Mouse (Mus musculus) brain, embryonic 14.5 days (tissue): ENCODE data around the gene Car5a.

Experiments used
- CTCF ChIP-seq: fragments of 200-500 bp; IDR thresholded peaks from 2 replicates; pipeline ENCODE4 v1.5.1; 2012; ENCODE audit warnings: inconsistent platforms, mild to moderate bottlenecking, moderate library complexity, borderline replicate concordance; ENCODE audit not compliant: insufficient read depth, insufficient read length; ENCODE audit errors: extremely low read depth
- POLR2A ChIP-seq: fragments of 200-500 bp; IDR thresholded peaks from 2 replicates; pipeline ENCODE4 v1.6.1; 2012; ENCODE audit warnings: mild to moderate bottlenecking, inconsistent platforms, borderline replicate concordance; ENCODE audit not compliant: poor library complexity, insufficient read depth, insufficient read length, severe bottlenecking; ENCODE audit errors: extremely low read depth

DNA sequence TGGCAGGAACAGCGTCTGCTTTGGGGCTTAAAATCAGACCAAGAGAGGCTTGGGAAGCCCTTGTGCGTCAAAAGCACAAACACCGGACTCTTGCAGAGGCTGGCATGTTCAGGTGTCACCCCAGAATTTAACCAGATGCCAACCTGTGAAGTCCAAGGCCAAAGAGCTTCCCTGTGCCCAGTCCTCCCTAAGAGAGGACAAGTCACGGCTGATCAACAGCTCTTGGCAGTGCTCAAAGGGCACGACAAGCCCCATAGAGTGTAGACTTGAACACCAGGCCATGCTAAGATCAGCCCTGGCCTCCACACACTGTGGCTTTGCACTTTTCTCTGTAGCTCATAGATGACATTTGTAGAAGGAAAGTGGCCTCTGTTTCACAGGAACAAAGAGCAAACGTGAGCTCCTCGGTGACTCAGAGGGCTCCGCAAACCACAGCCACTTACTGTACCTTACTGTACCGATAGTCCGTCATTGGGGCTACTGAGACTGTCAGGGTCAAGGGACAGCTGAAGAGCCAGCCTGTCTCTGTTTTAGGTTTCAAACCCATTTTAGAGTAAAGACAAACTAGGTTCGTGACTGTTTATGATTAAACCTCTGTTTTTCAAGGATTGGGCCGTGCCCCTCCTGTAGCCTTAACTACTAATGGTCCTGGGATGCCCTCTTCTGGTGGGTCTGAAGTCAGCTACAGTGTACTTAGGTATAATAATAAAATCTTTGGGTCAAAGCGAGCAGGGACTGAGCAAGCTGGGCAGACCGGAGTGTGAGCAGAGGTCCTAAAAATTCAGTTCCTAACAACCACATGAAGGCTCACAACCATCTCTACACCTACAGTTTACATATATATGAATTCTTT is 11.8 kb downstream of the Car5a start:
- no peak for TF ChIP-seq CTCF
- no peak for TF ChIP-seq POLR2A
